Mouse (Mus musculus): Measurements from ENCODE around the gene Clns1a. TPM values are rescaled to one million over a fixed set of nuclear protein-coding genes. Genes with fewer than 3 reads are reported as not detected.

The Clns1a gene
- polyA plus RNA-seq, 1 experiment from 2014 or later = 225 TPM

Other genes starting within 250 kb of the Clns1a start
- 1.9 and 2.2 TPM in 2 replicates for gene Kctd14, start 245.3 kb upstream of the Clns1a start, polyA plus RNA-seq (2016; fragmentation: Nextera tagmentation; extraction: Ambion mirVana)
- 58.3 and 63.5 TPM in 2 replicates for gene Ints4, start 215.7 kb upstream of the Clns1a start, polyA plus RNA-seq (2016; fragmentation: Nextera tagmentation; extraction: Ambion mirVana)
- 54.7 and 59.5 TPM in 2 replicates for gene Aamdc, start 117.1 kb upstream of the Clns1a start, polyA plus RNA-seq (2016; fragmentation: Nextera tagmentation; extraction: Ambion mirVana)
- 33.4 and 34.2 TPM in 2 replicates for gene Rsf1, start 116.7 kb upstream of the Clns1a start, polyA plus RNA-seq (2016; fragmentation: Nextera tagmentation; extraction: Ambion mirVana)
- gene Aqp11, start 41.7 kb downstream of the Clns1a start, polyA plus RNA-seq (2016; fragmentation: Nextera tagmentation; extraction: Ambion mirVana) = 5.0 and 6.6 TPM in 2 replicates
- gene Pak1, start 91.9 kb downstream of the Clns1a start, polyA plus RNA-seq (2016; fragmentation: Nextera tagmentation; extraction: Ambion mirVana) = 36.9 and 38.1 TPM in 2 replicates
- gene Gdpd4, start 223.3 kb downstream of the Clns1a start, polyA plus RNA-seq (2016; fragmentation: Nextera tagmentation; extraction: Ambion mirVana) = not detected in 2 replicates

Measured in embryonic facial prominence, embryonic 12.5 days (tissue).